Mouse (Mus musculus) thymus, postnatal 4 days (tissue): ENCODE data around the gene Ccdc12.
"Not testable (repeated sequence)": the region's sequence is repeated elsewhere in the genome, so short reads cannot be mapped to it uniquely, and the experiment has no call there.

ENCODE experiments used
- DNase-seq: peaks from one replicate; pipeline ENCODE4 v3.0.0; 2021

The Ccdc12 gene

DNA sequence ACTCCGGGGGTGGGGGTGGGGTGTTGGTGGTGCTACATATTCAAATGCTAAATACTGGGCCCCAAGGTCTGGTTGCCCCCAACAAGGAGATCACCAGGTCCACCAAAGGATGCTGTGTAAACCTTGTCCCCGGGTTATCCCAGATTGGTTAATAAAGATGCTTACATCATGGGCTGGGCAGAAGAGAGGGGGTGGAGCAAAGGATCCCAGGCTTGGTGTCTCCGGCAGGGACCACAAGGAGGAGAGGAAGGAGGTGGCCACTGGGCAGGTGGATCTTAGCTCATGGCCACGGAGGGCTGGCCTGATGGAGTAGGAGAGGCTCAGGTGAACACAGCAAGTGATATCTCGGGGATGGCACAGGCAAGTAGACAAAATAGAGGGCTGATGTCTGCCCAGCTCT lies 22.6 kb downstream of the Ccdc12 start:
- DNase-seq, result no peak

- no peak for DNase-seq
These were observed 24.6 kb downstream of the Ccdc12 start for GRCm38 (mm10) chr9:110680736-110681507.

DNA sequence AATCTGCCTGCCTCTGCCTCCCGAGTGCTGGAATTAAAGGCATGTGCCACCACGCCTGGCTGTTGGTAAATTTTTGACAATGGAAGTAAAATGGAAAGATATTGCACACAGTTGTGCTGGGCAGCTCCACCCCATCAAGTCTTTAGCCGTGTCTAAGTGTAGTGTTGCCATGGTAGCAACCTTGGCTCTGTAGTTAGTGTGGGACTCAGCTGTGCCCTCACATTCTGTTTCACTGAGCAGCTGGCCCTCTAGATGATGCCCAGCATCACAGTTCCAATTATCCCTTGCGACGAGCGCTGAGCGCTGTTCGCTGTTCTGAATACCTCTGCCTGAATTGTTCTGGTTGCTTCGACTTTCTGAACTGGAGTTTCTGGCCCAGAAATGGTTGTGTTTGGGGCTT lies 25.5 kb downstream of the Ccdc12 start:
- DNase-seq, result no peak

- no peak for DNase-seq
These were observed 26.0 kb downstream of the Ccdc12 start for GRCm38 (mm10) chr9:110682255-110682654.

DNA sequence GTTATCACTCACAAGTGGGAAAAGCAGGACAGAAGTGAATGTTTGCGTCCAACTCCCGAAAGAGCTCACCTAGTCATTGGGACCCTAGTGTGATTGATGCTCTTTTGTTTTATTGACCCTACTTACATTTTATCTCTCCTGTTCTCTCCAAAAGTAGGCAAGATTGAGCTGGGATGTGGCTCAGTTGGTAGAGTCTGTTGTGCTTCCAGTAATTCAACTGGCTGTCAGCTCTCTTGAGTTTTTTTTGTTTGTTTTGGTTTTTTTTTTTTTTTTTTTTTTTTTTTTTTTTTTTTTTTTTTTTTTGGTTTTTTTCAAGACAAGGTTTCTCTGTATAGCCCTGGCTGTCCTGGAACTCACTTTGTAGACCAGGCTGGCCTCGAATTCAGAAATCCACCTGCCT lies 26.4 kb downstream of the Ccdc12 start:
- not testable (repeated sequence) for DNase-seq

DNA sequence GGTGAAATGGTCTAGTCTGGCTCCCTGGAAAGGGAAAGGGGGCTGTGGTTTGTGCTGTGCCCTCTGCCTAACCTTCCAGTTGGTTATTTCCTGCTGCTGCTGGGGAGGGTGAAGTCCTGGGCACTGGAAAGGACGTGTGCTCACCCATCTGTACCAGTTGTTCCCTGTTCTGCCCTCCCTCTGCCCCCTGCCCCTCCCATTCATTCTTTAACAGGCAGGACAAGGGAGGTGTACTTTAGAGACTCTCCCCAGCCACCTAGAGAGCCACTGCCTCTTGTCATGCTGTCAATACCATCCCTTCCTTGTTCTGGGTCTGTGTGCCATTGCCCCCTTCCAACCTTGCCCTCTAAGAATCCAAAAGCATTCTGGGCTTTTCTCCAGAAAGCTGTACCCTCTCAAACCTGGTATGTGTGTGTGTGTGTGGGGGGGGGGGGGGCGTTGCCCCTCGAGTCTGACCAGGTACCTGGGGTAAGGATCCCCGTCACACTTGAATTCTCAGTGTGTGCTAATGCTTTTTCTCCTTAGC lies 27.3 kb downstream of the Ccdc12 start:
- no peak for DNase-seq

DNA sequence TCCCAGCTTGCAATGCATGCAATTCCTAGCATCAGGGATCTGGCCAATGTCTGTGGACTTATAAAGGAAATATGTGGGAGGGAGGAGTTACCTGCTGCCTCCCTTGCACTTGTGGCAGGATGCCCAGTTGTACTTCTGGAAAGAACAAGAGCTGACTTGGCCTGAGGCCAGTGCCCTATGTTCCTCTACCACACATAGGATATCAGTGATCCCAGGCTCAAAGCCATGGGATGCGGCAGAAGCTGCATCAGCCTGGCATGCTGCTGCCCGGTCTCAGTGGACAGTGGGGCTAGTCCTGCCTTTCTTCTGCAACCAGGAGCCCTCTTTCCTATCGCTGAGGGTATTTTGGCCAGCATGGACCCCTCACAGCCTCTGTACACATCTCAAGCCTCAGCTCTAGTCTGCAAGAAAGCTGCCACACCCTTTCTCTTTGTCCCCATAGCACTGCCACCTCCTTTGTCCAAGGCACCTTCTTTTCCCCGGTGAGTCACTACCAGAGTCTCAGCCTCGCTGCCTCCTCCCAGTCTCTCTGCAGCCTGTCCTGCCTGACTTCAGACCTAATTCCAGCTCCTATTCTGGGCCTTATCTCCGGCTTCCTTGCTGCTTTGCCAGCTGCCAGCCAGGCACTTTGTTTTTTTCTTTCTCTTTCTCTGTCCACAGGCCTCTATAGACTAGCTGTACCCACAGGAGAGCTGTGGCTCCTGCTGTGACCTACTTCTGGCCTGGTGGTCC lies 28.0 kb downstream of the Ccdc12 start:
- DNase-seq, result peak; percentile 25

DNA sequence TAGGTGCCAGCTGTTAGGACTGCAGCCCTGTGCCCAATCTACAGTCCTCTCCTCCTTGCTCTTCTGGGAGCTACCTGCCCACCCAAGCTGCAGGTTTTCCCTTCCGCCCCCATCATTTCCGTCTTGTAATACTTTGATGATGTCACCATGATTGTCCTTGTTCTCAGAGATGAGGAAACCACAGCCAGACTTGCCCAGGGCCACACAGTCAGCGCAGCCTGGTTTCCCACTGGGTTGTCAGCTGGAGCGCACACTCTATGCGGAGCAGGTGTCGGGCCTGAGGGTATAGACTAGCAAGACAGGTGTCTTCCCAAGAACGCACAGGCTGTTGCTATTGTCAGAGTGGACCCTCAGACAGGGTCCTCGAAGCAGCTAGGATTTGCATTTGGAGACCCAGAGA lies 28.9 kb downstream of the Ccdc12 start:
- peak; percentile 43 for DNase-seq

DNA sequence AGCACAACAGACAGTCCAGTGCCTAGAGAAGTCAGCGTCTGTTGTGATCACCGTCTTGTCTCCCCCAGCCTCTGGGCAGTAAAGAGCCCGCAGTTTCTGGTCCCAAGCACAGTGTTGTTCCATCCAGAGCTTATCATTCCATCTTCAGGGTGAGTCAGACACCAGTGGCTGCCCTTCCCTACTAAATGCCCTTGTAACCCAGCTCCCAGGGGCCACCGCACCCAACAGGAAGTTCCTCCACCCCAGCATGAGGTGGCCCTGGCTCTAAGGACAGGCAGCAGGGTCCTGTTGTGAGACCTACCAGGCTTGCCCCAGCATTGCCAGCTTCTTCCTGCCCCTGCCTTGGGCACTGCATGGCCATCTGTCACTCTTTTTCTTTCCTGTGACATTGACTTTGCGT lies 29.3 kb downstream of the Ccdc12 start:
- no peak for DNase-seq

GRCm38 (mm10) chr9:110686472-110686871 lies 30.2 kb downstream of the Ccdc12 start:
- DNase-seq, result no peak

DNA sequence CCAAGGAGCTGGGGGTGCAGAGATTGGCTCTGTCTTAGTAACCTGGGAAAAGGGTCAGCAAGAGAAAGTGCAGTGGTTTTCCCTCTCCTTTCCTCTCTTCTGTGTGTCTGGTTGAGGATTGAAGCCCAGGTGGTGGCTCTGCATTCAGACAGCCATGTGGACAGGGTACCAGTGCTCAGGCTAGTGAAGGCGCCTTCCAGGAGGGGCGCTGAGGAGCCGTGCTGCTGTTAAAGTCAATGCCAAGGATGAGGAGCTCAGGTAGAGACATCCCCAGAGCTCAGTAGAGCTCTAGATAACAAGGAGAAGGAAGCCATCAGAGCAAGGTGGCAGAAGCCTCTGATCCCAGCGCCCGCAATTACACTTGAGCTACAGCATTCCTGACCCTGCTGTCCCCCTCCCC lies 30.8 kb downstream of the Ccdc12 start:
- DNase-seq, result no peak

DNA sequence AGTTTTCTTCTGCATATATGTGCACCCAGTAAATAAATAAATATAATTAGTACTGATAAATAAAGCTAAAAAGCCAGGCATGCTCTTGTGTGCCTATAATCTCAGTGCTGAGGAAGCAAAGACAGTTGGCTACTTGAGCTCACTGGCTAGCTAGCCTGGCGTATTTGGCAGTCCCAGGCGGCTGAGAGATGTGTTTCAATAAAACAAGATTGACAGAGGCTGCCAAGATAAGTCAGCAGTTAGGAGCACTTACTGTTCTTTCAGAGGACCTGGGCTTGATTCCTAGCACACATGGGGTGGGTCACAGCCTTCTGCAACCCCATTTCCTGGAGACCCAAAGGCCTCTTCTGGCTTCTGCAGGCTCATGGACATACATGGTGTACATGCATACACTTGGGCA lies 31.5 kb downstream of the Ccdc12 start:
- no peak for DNase-seq

- DNase-seq, result no peak
These were observed 33.0 kb downstream of the Ccdc12 start for GRCm38 (mm10) chr9:110689261-110689779.

GRCm38 (mm10) chr9:110695165-110695755 lies 39.0 kb downstream of the Ccdc12 start:
- DNase-seq, result no peak

GRCm38 (mm10) chr9:110696427-110696826 lies 40.1 kb downstream of the Ccdc12 start:
- DNase-seq, result no peak

DNA sequence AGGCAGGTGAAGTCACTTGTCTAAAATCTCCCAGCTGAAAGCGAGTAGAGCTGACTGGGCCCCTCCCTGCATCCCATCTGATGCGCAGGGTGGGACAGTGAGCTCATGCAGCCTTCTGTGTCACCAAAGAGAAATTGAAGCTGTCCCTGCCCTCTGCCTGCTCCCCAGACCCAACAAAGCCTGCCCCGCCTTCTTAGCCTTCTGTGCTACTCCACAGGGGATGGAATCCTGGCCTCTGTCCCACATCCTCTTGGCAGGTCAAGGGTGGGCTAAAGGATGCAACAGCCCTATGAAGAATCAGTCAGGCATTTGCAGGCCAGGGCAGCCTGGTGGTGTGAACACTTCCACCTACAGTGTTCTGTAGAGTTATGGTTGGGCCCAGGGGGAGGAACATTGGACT lies 41.2 kb downstream of the Ccdc12 start:
- no peak for DNase-seq

DNA sequence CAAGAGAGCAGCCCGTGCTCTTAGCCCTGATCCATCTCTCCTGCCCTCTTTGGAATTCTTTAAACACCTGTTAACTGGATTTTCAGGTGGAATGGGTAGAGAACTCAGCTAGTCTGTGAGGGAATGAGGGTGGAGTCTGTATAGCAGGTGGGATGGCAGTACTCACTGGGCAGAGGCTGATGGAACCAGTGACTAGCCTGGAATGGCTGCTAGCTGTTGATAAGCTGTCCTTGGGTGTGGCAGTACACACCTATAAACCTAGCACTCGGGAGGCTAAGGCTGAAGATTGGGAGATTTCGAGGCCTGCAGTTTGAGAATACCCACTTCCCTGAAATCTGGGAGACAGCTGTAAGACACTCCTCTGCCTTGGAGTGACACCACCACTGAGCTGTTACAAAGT lies 43.3 kb downstream of the Ccdc12 start:
- no peak for DNase-seq

DNA sequence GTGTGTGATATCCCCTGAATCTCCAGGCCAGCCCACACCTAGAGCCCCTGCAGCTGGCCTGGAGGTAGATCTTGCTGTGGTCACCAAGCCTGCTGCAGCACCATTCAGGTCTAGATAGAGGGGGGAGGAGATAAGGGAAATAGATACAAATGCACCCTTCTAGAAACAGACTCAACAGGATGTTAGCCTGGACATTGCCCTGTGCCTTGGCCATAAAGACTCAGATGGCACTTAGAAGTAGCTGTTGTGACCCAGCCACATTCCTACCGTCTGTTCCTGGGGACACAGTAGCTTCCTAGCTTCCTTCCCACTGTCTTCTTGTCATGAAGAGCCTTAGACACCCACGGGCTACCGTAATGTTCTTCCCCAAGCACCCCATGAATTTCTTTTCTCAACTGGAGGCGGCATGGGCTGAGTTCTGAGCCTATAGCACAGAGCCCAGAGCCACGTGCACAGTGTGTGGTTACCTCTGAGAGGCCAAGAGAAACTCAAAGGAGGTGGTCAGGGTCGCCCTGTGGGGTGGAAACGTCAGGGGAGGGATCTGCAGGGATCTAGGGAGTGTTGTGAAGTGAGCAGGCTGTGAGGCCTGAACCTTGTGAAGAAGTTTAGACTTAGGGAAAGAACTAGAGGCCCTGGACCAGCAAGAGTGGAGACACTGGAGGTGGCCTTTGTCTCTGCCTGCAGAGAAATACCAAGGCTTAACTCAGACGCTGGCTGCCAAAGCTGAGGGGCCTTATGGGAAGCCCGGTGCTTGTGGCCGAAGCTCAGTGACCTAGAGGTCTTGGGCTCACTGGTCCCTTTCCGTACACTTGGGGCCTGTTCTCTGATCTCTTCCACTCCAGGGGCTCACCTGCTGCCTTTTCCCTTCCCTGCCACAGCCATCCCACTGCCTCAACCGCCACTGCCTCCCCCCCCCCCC lies 45.1 kb downstream of the Ccdc12 start:
- no peak for DNase-seq

GRCm38 (mm10) chr9:110702848-110703247 lies 46.5 kb downstream of the Ccdc12 start:
- DNase-seq, result no peak

DNA sequence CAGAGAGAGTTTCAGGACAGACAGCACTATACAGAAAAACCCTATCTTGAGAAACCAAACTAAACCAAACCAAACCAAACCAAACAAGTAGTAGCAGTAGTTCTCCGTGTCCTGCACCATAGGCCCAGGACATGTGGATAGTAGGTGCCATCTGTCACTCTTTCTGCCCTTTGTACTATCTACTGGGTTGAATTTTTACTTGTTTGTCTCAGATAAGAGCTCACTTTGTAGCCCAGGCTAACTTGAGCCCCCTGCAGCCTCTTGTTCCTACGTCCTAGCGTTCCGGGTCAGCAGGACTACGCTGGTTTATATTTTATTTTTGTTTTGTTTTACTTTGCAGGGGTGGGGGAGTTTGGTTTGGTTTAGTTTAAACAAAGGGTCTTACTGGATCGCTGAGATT lies 47.6 kb downstream of the Ccdc12 start:
- no peak for DNase-seq

- no peak for DNase-seq
These were observed 50.5 kb downstream of the Ccdc12 start for GRCm38 (mm10) chr9:110706784-110707183.

DNA sequence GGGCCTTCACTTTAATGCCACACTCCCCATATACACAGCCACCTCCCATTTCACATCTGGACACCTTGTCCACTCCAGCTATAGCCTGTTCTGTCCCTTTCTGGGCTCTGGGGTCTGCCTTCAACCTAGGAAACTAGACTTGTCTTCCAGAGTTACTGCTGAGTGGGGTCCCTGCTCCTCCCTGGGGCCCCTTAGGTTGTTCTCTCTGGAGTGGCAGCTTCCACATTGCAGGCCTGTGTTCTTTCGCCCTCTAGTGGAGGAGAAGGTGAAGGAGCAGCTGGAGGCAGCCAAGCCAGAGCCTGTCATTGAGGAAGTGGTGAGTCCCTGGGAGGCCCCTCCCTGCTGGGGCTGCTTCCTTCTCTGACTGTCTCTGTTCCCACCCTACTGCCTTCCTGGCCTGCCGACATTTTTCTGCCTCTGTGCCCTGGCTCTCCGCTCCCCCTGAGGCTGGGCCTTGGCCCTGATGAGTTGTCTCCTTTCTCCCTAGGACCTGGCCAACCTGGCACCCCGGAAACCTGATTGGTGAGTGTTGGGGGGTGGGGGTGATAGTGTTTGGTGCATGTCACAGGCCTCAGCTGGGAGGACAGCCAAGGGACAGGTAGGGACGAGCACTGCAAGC lies 53.4 kb downstream of the Ccdc12 start:
- DNase-seq, result peak; percentile 83
